Mouse (Mus musculus) E14TG2a.4 (cell line): ENCODE measurements at regions not wholly inside any gene's neighbourhood (a gene's known extent, or its start where the extent isn't known, plus 50 kb on each side); places are given as distances from the start of the nearest gene placed in this dataset.

ENCODE experiments used
- H3K27me3 ChIP-seq: 2 replicates; pipeline ENCODE4 v1.6.1; 2014; ENCODE audit warnings: low read length, control low read depth; ENCODE audit not compliant: insufficient read depth
- H3K36me3 ChIP-seq: 2 replicates; pipeline ENCODE4 v1.6.1; 2014; ENCODE audit warnings: low read length, control low read depth; ENCODE audit not compliant: insufficient read depth
- H3K4me1 ChIP-seq: replicated peaks from 2 replicates; pipeline ENCODE4 v1.6.1; 2014; ENCODE audit warnings: low read depth, low read length, control low read depth
- H3K4me3 ChIP-seq: replicated peaks from 2 replicates; pipeline ENCODE4 v1.5.1; 2014; ENCODE audit warnings: mild to moderate bottlenecking, low read length
- H3K9me3 ChIP-seq: 2 replicates; pipeline ENCODE4 v1.6.1; 2014; ENCODE audit warnings: low read length, control low read depth
- CTCF ChIP-seq: conservative IDR thresholded peaks from 2 replicates; pipeline ENCODE4 v1.5.1; 2014; ENCODE audit warnings: low read length
- NANOG ChIP-seq: IDR thresholded peaks from 2 replicates; pipeline ENCODE4 v1.6.1; 2014; ENCODE audit warnings: borderline replicate concordance, low read length, mixed read lengths
- POU5F1 ChIP-seq: IDR thresholded peaks from 2 replicates; pipeline ENCODE4 v1.6.1; 2014; ENCODE audit warnings: low read length, borderline replicate concordance

DNA sequence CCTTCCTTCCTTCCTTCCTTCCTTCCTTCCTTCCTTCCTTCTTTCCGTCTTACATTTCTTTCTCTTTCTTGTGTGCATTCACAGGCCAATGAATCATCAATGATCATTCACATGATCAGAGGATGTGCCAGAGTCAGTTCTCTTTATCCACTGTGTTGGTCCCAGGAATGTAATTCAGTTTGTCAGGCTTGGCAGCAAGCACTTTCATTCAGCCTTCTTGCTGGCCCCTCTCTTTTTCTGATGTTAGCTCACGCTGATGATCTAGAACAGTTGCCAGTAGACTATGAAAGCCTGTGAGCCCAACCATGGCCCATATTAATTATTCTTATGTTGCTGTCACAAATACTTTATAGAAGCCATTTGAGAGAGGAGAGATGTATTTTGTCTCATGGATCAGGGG lies 127.4 kb downstream of the 4933412E24Rik start:
- no peaks in the 10 kb centered on the region for H3K36me3 ChIP-seq
- no peaks in the 10 kb centered on the region; the same call in 1 of the 2 replicates for H3K9me3 ChIP-seq
- H3K4me3 ChIP-seq: no peak overlapping the region
- H3K27me3 ChIP-seq: no peaks in the 10 kb centered on the region; the same call in 1 of the 2 replicates
- peaks cover 6% of the 10 kb centered on the region; the same call in 1 of the 2 replicates for H3K4me1 ChIP-seq
- TF ChIP-seq NANOG: no peak
- no peak for TF ChIP-seq CTCF
- TF ChIP-seq POU5F1: no peak

DNA sequence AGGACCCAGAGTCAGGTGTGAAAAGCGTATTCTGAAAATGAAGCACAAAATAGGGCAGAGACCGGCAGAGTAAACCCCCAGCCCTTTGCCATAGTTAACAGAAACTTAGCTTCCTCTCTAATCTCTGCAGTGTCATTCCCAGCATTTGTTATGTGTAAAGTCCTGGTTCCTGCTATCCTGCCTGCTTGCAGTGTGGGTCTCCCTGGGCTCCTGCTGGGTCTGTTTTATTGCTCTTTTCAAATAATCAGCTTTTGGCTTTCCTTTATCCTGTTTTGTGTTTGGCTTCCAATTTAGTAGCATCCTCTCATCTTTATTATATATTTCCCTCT lies 128.3 kb downstream of the 4933412E24Rik start:
- no peaks in the 10 kb centered on the region for H3K36me3 ChIP-seq
- TF ChIP-seq NANOG (no peak), POU5F1 (no peak), CTCF (no peak)
- H3K4me3 ChIP-seq: no peak overlapping the region
- H3K9me3 ChIP-seq: no peaks in the 10 kb centered on the region
- peaks cover 6% of the 10 kb centered on the region; the same call in 1 of the 2 replicates for H3K4me1 ChIP-seq
- no peaks in the 10 kb centered on the region; the same call in 1 of the 2 replicates for H3K27me3 ChIP-seq

DNA sequence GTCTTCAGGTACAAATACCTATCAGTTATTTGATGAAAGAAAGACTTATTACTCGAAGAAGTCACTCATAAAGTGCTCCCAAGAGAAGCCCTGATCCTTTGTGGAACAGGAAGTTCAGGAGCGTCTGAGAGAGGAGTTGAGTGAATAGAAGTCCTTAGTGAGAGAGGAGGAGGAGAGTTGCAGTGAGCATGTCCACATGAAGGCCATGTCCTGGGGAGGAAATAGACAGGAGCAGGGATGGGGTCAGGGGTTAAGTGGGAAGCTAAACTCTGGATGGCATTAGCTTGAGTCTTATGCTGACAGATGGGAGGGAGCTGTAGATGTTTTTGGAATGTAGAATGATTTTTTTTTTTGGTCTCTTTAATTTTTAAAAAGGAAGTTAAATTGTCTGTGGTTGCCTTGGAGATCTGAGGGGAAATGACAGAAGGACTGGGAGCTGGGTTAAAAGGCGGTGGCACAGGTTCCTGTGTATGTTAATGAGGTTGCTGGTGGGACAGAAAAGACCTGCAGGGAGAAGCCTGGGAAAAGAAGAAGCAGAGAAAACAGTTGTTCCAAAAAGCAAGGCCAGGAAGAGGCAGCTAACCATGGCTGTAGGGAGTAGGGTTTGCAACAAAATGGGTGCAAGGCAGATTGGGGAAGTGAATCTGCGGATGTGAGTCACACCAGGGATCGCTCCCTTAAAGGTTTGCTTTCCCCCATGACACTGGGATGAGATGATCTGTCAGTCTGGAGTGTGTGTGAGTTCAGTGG lies 128.9 kb downstream of the 4933412E24Rik start:
- Histone ChIP-seq H3K4me3 (no peak overlapping the region), H3K4me1 (peaks cover 6% of the 10 kb centered on the region; the same call in 1 of the 2 replicates), H3K27me3 (no peaks in the 10 kb centered on the region; the same call in 1 of the 2 replicates), H3K36me3 (no peaks in the 10 kb centered on the region), H3K9me3 (no peaks in the 10 kb centered on the region)
- TF ChIP-seq POU5F1: no peak

DNA sequence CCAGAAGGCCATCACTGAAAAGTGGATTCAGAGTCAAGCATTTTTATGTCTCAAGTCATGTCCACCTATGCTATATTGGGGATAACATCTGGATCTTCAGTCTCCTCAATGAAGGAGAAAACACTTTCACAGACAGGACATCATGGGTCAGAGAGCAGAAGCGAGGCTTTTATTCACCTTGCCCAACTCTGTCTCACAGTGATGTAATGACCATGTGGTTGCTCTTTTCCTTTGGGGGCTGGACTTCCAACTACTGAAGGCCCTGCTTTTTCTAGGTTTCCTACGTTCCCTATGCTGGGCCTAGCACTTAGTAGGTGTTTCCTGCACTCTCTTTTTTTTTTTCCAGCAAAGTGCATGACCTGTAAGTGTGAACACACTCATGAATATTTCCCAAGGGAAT lies 130.4 kb downstream of the 4933412E24Rik start:
- Histone ChIP-seq H3K36me3 (no peaks in the 10 kb centered on the region), H3K4me1 (peaks cover 6% of the 10 kb centered on the region; the same call in 1 of the 2 replicates), H3K9me3 (no peaks in the 10 kb centered on the region), H3K27me3 (no peaks in the 10 kb centered on the region; the same call in 1 of the 2 replicates), H3K4me3 (no peak overlapping the region)
- no peak for TF ChIP-seq CTCF
- TF ChIP-seq NANOG: no peak
- no peak for TF ChIP-seq POU5F1

DNA sequence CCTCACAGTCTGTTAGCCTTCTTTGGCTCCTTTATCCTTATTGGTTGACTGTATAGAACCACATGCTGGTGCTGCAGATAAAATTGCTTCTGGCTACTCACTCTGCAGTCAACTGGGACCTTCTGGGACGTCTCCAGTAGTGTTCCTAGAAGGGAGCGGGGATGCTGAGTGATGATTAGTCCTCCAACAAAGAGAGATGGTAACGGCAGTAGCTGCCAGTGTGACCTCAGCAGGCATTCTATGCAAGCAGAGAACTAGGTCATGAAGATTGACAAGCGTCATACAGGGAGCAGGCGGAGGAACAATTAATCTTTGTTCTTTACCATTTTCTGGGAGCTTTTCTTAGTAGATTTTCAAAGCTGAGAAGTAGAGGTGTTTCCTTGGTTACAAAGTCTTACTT lies 134.0 kb downstream of the 4933412E24Rik start:
- H3K4me3 ChIP-seq: no peak overlapping the region
- H3K36me3 ChIP-seq: no peaks in the 10 kb centered on the region
- no peaks in the 10 kb centered on the region for H3K27me3 ChIP-seq
- no peaks in the 10 kb centered on the region for H3K4me1 ChIP-seq
- TF ChIP-seq NANOG (no peak), CTCF (no peak), POU5F1 (no peak)
- H3K9me3 ChIP-seq: no peaks in the 10 kb centered on the region

DNA sequence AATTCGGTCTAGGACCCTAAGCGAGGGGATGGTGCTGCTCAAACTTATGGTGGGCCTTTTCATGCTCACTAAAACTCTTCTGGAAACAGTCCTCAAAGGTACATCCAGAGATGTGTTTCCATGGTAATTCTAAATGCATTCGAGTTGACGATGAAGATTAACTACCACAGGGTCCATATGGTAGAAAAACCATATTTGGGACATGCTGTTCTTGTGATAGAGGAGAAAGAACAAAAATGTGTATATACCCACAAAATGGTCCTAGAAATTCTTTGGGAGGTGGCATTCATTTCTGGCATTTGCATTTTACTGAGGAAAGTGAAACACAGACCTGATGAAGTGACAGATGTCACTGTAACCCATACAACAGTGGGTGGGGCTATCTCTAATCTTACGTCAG lies 136.0 kb downstream of the 4933412E24Rik start:
- Histone ChIP-seq H3K4me1 (no peaks in the 10 kb centered on the region), H3K27me3 (no peaks in the 10 kb centered on the region), H3K4me3 (no peak overlapping the region), H3K9me3 (no peaks in the 10 kb centered on the region), H3K36me3 (no peaks in the 10 kb centered on the region)
- TF ChIP-seq NANOG (no peak), POU5F1 (no peak), CTCF (no peak)

DNA sequence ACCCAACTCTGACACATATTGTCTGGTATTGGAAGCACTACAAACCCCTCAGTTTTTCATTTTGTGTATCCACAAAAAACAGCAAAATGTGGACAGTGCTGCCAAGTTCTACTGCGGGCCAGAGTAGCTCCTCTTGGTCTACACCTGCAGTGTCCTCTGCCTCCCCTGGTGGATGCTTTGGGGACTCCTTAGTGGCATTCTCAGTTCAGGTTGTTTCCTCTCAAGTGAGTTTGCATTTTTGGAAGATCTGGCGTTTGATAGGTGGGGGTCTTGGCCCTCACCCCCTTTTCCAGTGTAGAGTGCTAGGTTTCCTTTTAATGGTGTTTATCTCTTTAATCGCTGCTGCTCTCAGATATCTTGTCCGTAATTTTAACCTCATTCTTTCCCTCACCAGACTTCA lies 137.1 kb downstream of the 4933412E24Rik start:
- no peak for TF ChIP-seq POU5F1
- Histone ChIP-seq H3K27me3 (no peaks in the 10 kb centered on the region), H3K36me3 (no peaks in the 10 kb centered on the region), H3K4me1 (no peaks in the 10 kb centered on the region), H3K9me3 (no peaks in the 10 kb centered on the region), H3K4me3 (no peak overlapping the region)

DNA sequence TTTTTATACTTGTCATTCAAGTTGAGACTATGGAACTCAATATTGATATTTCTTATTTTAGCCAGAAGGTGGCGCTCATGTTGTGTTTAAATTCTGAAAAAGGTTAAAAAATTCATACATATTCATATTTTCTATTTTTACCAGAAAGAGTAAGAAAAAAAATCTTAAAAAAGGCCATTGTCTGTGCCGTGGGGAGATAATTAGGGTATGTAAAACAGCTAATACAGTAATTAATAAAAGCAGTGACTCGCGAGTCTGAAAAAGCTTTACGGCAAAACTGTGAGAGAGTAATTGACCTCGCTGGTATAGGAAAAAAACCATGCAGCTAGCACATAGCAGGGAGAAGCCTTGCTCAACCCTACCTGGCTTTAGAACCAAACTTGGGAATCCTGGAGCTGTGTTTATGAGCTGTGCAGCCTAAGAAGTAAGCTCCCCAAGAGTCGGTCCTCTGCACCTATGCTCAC lies 140.1 kb downstream of the 4933412E24Rik start:
- H3K4me1 ChIP-seq: no peaks in the 10 kb centered on the region
- no peak; the same call in 1 of the 2 replicates for TF ChIP-seq CTCF
- no peaks in the 10 kb centered on the region for H3K27me3 ChIP-seq
- no peaks in the 10 kb centered on the region for H3K9me3 ChIP-seq
- H3K36me3 ChIP-seq: no peaks in the 10 kb centered on the region
- no peak overlapping the region for H3K4me3 ChIP-seq

DNA sequence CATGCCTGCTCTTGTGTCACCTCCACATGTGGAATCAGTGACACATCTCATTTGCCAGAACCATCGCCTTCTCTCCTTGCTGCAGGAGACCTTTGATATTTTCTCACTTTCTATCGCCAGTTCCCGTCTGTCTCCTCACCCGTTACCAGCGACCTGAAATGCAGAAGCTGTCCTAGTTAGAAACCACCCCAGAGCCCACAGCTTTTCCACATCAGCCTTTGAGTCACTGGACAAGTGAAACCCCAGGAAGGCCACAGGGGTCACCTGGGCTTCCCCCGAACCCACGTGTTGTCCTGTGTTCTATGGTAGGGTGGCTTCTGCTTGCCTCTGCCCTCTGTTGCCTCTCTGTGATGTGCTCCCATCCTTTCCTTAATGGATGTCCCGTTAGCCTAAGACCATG lies 149.7 kb downstream of the 4933412E24Rik start:
- Histone ChIP-seq H3K27me3 (peaks cover 10% of the 10 kb centered on the region; the same call in 1 of the 2 replicates), H3K36me3 (no peaks in the 10 kb centered on the region), H3K4me1 (0 out of 2 replicates have a peak, but pooled peaks cover 3% of the 10 kb centered on the region), H3K4me3 (no peak overlapping the region), H3K9me3 (no peaks in the 10 kb centered on the region)
- TF ChIP-seq POU5F1 (no peak), CTCF (no peak), NANOG (no peak)
